Mouse (Mus musculus): ENCODE results near the gene Myh9. TPM values are rescaled to one million over a fixed set of nuclear protein-coding genes. Genes with fewer than 3 reads are reported as not detected.

Myh9 gene
- polyA plus RNA-seq, 1 experiment from 2014 or later, result 55.4 TPM

- Histone ChIP-seq H3K4me1 (ENCODE audit: insufficient read depth, low read length) (no peaks in the 10 kb centered on the region), H3K9me3 (ENCODE audit: low read length) (no peaks in the 10 kb centered on the region), H3K9ac (replicated peaks; ENCODE audit: low read length) (no peak overlapping the region), H3K27me3 (ENCODE audit: insufficient read depth, low read length) (no peaks in the 10 kb centered on the region), H3K36me3 (ENCODE audit: insufficient read depth, low read length) (peaks cover 96% of the 10 kb centered on the region), H3K4me2 (replicated peaks; ENCODE audit: low read depth, low read length) (no peak overlapping the region), H3K4me3 (ENCODE audit: low read length) (no peak overlapping the region), H3K27ac (ENCODE audit: low read length) (no peak overlapping the region)
- no peak for ATAC-seq (ENCODE audit: low FRiP score, low TSS enrichment)
- WGBS, result 93% methylated on average over 16 of the region's 16 CpGs
Measured at GRCm38 (mm10) chr15:77765484-77766093, 76.4 kb downstream of the Myh9 start.

- no peak for ATAC-seq (ENCODE audit: low FRiP score, low TSS enrichment)
- Histone ChIP-seq H3K9ac (replicated peaks; ENCODE audit: low read length) (no peak overlapping the region), H3K27me3 (ENCODE audit: insufficient read depth, low read length) (no peaks in the 10 kb centered on the region), H3K4me3 (ENCODE audit: low read length) (no peak overlapping the region), H3K27ac (ENCODE audit: low read length) (no peak overlapping the region), H3K4me1 (ENCODE audit: insufficient read depth, low read length) (no peaks in the 10 kb centered on the region), H3K9me3 (ENCODE audit: low read length) (no peaks in the 10 kb centered on the region), H3K4me2 (replicated peaks; ENCODE audit: low read depth, low read length) (no peak overlapping the region), H3K36me3 (ENCODE audit: insufficient read depth, low read length) (peaks cover 96% of the 10 kb centered on the region)
- 76% methylated on average over 13 of the region's 13 CpGs for WGBS
Measured at GRCm38 (mm10) chr15:77764391-77765006, 77.5 kb downstream of the Myh9 start.

- ATAC-seq (ENCODE audit: low FRiP score, low TSS enrichment), result no peak
- no peak overlapping the region for H3K4me3 ChIP-seq (ENCODE audit: low read length)
- no peak overlapping the region for H3K4me2 ChIP-seq (replicated peaks; ENCODE audit: low read depth, low read length)
- peaks cover 90% of the 10 kb centered on the region for H3K36me3 ChIP-seq (ENCODE audit: insufficient read depth, low read length)
- no peaks in the 10 kb centered on the region for H3K4me1 ChIP-seq (ENCODE audit: insufficient read depth, low read length)
- H3K9ac ChIP-seq (replicated peaks; ENCODE audit: low read length), result no peak overlapping the region
- H3K27me3 ChIP-seq (ENCODE audit: insufficient read depth, low read length), result no peaks in the 10 kb centered on the region
- 81% methylated on average over 11 of the region's 11 CpGs for WGBS
- no peak overlapping the region for H3K27ac ChIP-seq (ENCODE audit: low read length)
- H3K9me3 ChIP-seq (ENCODE audit: low read length), result no peaks in the 10 kb centered on the region
Measured at GRCm38 (mm10) chr15:77763702-77764101, 78.3 kb downstream of the Myh9 start.

- no peak overlapping the region for H3K4me2 ChIP-seq (replicated peaks; ENCODE audit: low read depth, low read length)
- no peaks in the 10 kb centered on the region for H3K27me3 ChIP-seq (ENCODE audit: insufficient read depth, low read length)
- 91% methylated on average over 16 of the region's 16 CpGs for WGBS
- no peak overlapping the region for H3K27ac ChIP-seq (ENCODE audit: low read length)
- H3K36me3 ChIP-seq (ENCODE audit: insufficient read depth, low read length), result peaks cover 83% of the 10 kb centered on the region
- H3K9ac ChIP-seq (replicated peaks; ENCODE audit: low read length), result no peak overlapping the region
- H3K4me3 ChIP-seq (ENCODE audit: low read length), result no peak overlapping the region
- no peaks in the 10 kb centered on the region for H3K4me1 ChIP-seq (ENCODE audit: insufficient read depth, low read length)
- ATAC-seq (ENCODE audit: low FRiP score, low TSS enrichment), result no peak
- no peaks in the 10 kb centered on the region for H3K9me3 ChIP-seq (ENCODE audit: low read length)
Measured at GRCm38 (mm10) chr15:77763050-77763449, 78.9 kb downstream of the Myh9 start.

GRCm38 (mm10) chr15:77761561-77762380, 80.2 kb downstream of the Myh9 start:
- peak; percentile 46 for ATAC-seq (ENCODE audit: low FRiP score, low TSS enrichment)
- Histone ChIP-seq H3K9ac (replicated peaks; ENCODE audit: low read length) (no peak overlapping the region), H3K27ac (ENCODE audit: low read length) (no peak overlapping the region), H3K4me1 (ENCODE audit: insufficient read depth, low read length) (no peaks in the 10 kb centered on the region), H3K36me3 (ENCODE audit: insufficient read depth, low read length) (peaks cover 70% of the 10 kb centered on the region), H3K9me3 (ENCODE audit: low read length) (no peaks in the 10 kb centered on the region), H3K4me2 (replicated peaks; ENCODE audit: low read depth, low read length) (no peak overlapping the region), H3K27me3 (ENCODE audit: insufficient read depth, low read length) (no peaks in the 10 kb centered on the region), H3K4me3 (ENCODE audit: low read length) (no peak overlapping the region)
- WGBS, result 64% methylated on average over 22 of the region's 22 CpGs

GRCm38 (mm10) chr15:77761083-77761482, 80.9 kb downstream of the Myh9 start:
- 97% methylated on average over 7 of the region's 7 CpGs for WGBS
- peaks cover 63% of the 10 kb centered on the region for H3K36me3 ChIP-seq (ENCODE audit: insufficient read depth, low read length)

GRCm38 (mm10) chr15:77760037-77760436, 81.9 kb downstream of the Myh9 start:
- Histone ChIP-seq H3K4me3 (ENCODE audit: low read length) (no peak overlapping the region), H3K36me3 (ENCODE audit: insufficient read depth, low read length) (peaks cover 53% of the 10 kb centered on the region), H3K27ac (ENCODE audit: low read length) (no peak overlapping the region), H3K27me3 (ENCODE audit: insufficient read depth, low read length) (no peaks in the 10 kb centered on the region), H3K9ac (replicated peaks; ENCODE audit: low read length) (no peak overlapping the region), H3K9me3 (ENCODE audit: low read length) (no peaks in the 10 kb centered on the region), H3K4me2 (replicated peaks; ENCODE audit: low read depth, low read length) (no peak overlapping the region), H3K4me1 (ENCODE audit: insufficient read depth, low read length) (no peaks in the 10 kb centered on the region)
- no peak for ATAC-seq (ENCODE audit: low FRiP score, low TSS enrichment)
- WGBS, result 91% methylated on average over 10 of the region's 16 CpGs

More at GRCm38 (mm10) chr15:77761083-77761482, 80.9 kb downstream of the Myh9 start:
- no peak overlapping the region for H3K27ac ChIP-seq (ENCODE audit: low read length)
- H3K9me3 ChIP-seq (ENCODE audit: low read length), result no peaks in the 10 kb centered on the region
- no peak overlapping the region for H3K4me2 ChIP-seq (replicated peaks; ENCODE audit: low read depth, low read length)
- ATAC-seq (ENCODE audit: low FRiP score, low TSS enrichment), result no peak
- H3K27me3 ChIP-seq (ENCODE audit: insufficient read depth, low read length), result no peaks in the 10 kb centered on the region
- no peak overlapping the region for H3K9ac ChIP-seq (replicated peaks; ENCODE audit: low read length)
- no peak overlapping the region for H3K4me3 ChIP-seq (ENCODE audit: low read length)
- no peaks in the 10 kb centered on the region for H3K4me1 ChIP-seq (ENCODE audit: insufficient read depth, low read length)

- no peak overlapping the region for H3K9ac ChIP-seq (replicated peaks; ENCODE audit: low read length)
- H3K4me3 ChIP-seq (ENCODE audit: low read length), result no peak overlapping the region
- no peaks in the 10 kb centered on the region for H3K27me3 ChIP-seq (ENCODE audit: insufficient read depth, low read length)
- no peak overlapping the region for H3K27ac ChIP-seq (ENCODE audit: low read length)
- no peak for ATAC-seq (ENCODE audit: low FRiP score, low TSS enrichment)
- no peaks in the 10 kb centered on the region for H3K9me3 ChIP-seq (ENCODE audit: low read length)
- no peak overlapping the region for H3K4me2 ChIP-seq (replicated peaks; ENCODE audit: low read depth, low read length)
- peaks cover 34% of the 10 kb centered on the region for H3K36me3 ChIP-seq (ENCODE audit: insufficient read depth, low read length)
- WGBS, result 82% methylated on average over 4 of the region's 4 CpGs
- no peaks in the 10 kb centered on the region for H3K4me1 ChIP-seq (ENCODE audit: insufficient read depth, low read length)
Measured at GRCm38 (mm10) chr15:77757586-77758226, 84.3 kb downstream of the Myh9 start.

- no peaks in the 10 kb centered on the region for H3K9me3 ChIP-seq (ENCODE audit: low read length)
- H3K27me3 ChIP-seq (ENCODE audit: insufficient read depth, low read length), result no peaks in the 10 kb centered on the region
- no peak within 1 kb of the TSS for H3K4me3 ChIP-seq (ENCODE audit: low read length)
- H3K9ac ChIP-seq (replicated peaks; ENCODE audit: low read length), result no peak within 1 kb of the TSS
- ATAC-seq (ENCODE audit: low FRiP score, low TSS enrichment), result no peak
- no peaks in the 10 kb centered on the region for H3K4me1 ChIP-seq (ENCODE audit: insufficient read depth, low read length)
- no peak within 1 kb of the TSS for H3K27ac ChIP-seq (ENCODE audit: low read length)
- H3K4me2 ChIP-seq (replicated peaks; ENCODE audit: low read depth, low read length), result no peak within 1 kb of the TSS
- 9% methylated on average over 9 of the region's 9 CpGs for WGBS
- H3K36me3 ChIP-seq (ENCODE audit: insufficient read depth, low read length), result peaks cover 25% of the 10 kb centered on the region
Measured at GRCm38 (mm10) chr15:77756848-77757247, 85.1 kb downstream of the Myh9 start, which contains the start of gene Apol8. Apol8 (minus strand) TSS chr15:77757003.
